Mouse (Mus musculus) WW6 (cell line): Measurements from ENCODE around the gene Mmp28.

Source experiments
- DNase-seq: peaks from one replicate; pipeline ENCODE4 v3.0.0-alpha.2; 2013; ENCODE audit warnings: low read depth, low spot score

Mmp28 gene

GRCm38 (mm10) chr11:83462711-83463244 is at the start of gene Mmp28:
TSS of gene Mmp28 (minus strand) at chr11:83463071.
- no peak for DNase-seq

GRCm38 (mm10) chr11:83509521-83509920 is 46.6 kb upstream of the Mmp28 start:
- no peak for DNase-seq

- DNase-seq: no peak
These were observed 41.4 kb upstream of the Mmp28 start for GRCm38 (mm10) chr11:83504308-83504707.

- peak; percentile 65 for DNase-seq
These were observed 32.7 kb upstream of the Mmp28 start for GRCm38 (mm10) chr11:83495571-83495970.

GRCm38 (mm10) chr11:83491488-83491887 is 28.6 kb upstream of the Mmp28 start:
- no peak for DNase-seq

GRCm38 (mm10) chr11:83473235-83474016 is 10.6 kb upstream of the Mmp28 start:
- no peak for DNase-seq

- peak; percentile 100 for DNase-seq
These were observed 9.7 kb upstream of the Mmp28 start, which contains the start of gene Taf15 for GRCm38 (mm10) chr11:83472324-83473234. TSS of gene Taf15 (plus strand) at chr11:83473086.

- no peak for DNase-seq
These were observed 8.9 kb upstream of the Mmp28 start for GRCm38 (mm10) chr11:83471766-83472165.

- DNase-seq: no peak
These were observed 5.9 kb upstream of the Mmp28 start for GRCm38 (mm10) chr11:83468765-83469164.

- no peak for DNase-seq
These were observed 4.3 kb upstream of the Mmp28 start for GRCm38 (mm10) chr11:83467120-83467652.

GRCm38 (mm10) chr11:83465976-83466375 is 3.1 kb upstream of the Mmp28 start:
- DNase-seq: no peak

GRCm38 (mm10) chr11:83461462-83462027 is 1.3 kb downstream of the Mmp28 start:
- DNase-seq: no peak

GRCm38 (mm10) chr11:83457912-83458601 is 4.8 kb downstream of the Mmp28 start:
- DNase-seq: no peak

- no peak for DNase-seq
These were observed 5.6 kb downstream of the Mmp28 start for GRCm38 (mm10) chr11:83457257-83457656.

- DNase-seq: no peak
These were observed 7.3 kb downstream of the Mmp28 start for GRCm38 (mm10) chr11:83455608-83456007.

GRCm38 (mm10) chr11:83454548-83454947 is 8.3 kb downstream of the Mmp28 start:
- no peak for DNase-seq

GRCm38 (mm10) chr11:83451281-83451680 is 11.6 kb downstream of the Mmp28 start:
- DNase-seq: no peak

- no peak for DNase-seq
These were observed 12.3 kb downstream of the Mmp28 start for GRCm38 (mm10) chr11:83450550-83450949.

- DNase-seq: no peak
These were observed 13.6 kb downstream of the Mmp28 start for GRCm38 (mm10) chr11:83449298-83449697.

- no peak for DNase-seq
These were observed 14.0 kb downstream of the Mmp28 start for GRCm38 (mm10) chr11:83448927-83449236.
